Mouse (Mus musculus): ENCODE measurements around the gene Mvb12b. TPM values are rescaled to one million over a fixed set of nuclear protein-coding genes. Genes with fewer than 3 reads are reported as not detected.

Mvb12b gene
- total RNA-seq, 1 experiment from 2014 or later = 6.7 TPM

DNA sequence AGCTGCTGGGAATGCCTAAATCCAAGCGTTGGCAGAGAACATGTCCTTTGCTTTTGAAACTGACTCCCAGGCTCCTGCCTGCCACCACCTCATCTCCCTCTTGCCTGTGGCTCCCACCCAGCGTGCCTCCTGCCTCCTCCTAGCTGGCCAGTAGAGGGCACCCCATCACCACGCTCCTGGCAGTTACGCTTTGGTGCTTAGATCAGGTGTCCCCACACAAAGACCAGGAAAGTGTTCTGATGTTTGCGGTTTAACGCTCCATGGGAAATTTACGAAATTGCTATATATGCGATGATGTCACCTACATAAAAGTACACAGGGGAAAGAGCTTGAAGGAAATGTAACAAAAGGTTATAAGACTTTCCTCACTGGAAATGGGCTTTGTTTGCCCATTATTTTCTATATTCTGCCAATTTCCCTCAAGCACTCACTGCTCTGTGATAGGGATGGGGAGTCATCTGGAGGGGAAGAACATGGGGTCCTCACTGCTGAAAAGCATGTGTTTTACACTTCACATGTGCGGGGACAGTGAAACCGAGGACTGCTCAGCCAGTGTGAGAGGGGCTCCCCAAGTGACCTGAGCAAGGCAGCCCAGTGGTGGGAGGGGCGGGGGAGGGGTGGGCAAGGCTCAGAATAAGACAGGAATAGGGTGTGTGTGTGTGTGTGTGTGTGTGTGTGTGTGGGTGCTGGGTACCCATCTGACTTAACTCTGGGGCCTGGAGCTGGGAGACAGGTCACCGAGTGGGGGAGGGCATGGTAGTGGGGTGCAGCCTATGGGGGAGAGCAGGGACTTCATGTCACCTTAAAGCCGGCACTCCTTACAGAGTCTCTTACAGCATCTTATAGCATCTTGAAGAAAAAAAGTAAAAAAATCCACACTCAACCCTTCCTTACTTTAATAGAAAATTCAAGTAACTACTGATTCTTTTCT lies 65.8 kb downstream of the Mvb12b start:
- ATAC-seq (replicated peaks; ENCODE audit: insufficient number of reproducible peaks, low FRiP score, low TSS enrichment, poor library complexity, severe bottlenecking) = peak; percentile 75; the same call in 1 of the 2 replicates

DNA sequence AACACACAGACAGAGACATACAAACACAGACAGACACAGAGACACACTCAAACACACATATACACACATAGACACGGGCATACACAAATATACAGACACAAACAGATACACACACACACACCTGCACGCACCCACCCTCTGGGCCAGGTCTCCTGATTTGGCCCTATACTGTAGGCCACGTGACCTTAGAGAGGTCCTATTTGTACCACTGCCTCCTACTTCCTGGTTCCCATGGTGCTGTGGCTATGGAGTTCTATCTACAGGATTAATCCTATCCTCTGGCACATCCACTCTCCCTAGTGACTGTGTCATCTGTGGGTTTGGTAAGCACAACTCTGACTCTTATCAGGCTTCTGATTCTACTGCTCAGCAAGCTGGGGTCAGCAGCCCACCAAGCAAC lies 67.3 kb downstream of the Mvb12b start:
- ATAC-seq (replicated peaks; ENCODE audit: insufficient number of reproducible peaks, low FRiP score, low TSS enrichment, poor library complexity, severe bottlenecking) = no peak

DNA sequence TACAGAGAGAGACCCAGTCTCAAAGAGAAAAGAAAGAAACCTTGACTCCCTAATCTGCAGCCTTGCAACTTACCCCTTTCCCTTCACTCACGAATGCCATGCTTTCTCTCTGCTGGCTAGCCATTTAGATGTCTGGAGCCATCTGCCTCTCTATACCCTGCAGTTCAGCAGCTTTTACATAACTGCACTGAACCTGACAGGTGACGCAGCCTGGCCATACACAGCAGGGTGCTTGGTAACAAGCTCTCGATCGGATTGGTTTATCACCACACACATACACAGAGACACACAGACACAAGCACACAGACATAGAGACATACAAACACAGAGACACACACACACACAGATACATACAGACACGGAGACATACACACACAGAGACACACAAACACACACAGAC lies 67.7 kb downstream of the Mvb12b start:
- no peak for ATAC-seq (replicated peaks; ENCODE audit: insufficient number of reproducible peaks, low FRiP score, low TSS enrichment, poor library complexity, severe bottlenecking)

DNA sequence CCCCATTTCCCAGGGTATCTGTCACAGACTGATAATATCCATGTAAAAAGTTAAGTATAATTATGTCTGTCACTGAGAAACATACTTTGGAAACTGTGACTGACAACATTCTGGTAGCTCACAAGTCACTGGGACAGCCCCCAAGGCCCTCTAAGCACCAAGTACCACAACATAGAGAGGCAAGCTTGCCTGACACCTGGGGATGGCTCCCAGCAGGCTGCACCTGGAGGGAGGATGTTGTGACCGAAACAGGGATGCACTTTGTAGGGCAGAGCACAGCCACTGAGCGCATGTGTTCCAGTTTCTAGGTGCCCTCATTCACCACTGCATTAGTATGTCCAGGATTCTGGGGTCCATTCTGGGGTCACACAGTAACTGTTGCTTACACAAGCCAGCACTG lies 69.4 kb downstream of the Mvb12b start:
- no peak for ATAC-seq (replicated peaks; ENCODE audit: insufficient number of reproducible peaks, low FRiP score, low TSS enrichment, poor library complexity, severe bottlenecking)

DNA sequence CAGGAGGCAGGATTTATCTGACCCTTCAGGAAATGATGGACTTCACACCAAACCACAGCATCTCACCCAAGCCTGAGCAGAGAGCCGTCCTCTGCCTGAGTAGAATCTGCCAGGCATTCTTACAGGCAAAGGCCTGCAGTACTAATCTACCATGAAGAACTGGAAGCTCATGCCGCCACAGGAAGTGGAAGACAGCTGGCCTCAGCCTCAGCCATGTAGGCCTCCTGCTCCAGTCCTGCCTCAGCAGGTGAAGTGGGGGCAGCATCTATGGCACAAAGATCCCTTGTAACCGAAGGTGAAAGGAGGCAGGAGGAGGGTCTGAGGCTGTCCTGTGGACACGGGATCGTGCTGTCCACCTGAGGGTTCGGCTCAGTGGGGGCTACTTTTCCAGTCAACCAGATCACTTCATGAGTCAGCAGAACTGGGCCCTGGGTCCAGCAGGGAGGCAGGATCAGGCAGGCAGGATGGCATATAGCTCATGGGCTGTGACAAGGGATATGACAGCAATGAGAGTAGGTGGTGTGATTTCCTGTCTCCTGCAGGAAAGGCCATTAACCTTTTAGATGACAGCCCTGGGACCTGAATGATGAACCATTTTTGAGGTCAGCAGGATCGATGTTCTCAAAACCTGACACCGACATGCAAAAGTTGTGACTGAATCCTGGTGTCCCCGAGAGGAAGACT lies 69.9 kb downstream of the Mvb12b start:
- no peak for ATAC-seq (replicated peaks; ENCODE audit: insufficient number of reproducible peaks, low FRiP score, low TSS enrichment, poor library complexity, severe bottlenecking)

DNA sequence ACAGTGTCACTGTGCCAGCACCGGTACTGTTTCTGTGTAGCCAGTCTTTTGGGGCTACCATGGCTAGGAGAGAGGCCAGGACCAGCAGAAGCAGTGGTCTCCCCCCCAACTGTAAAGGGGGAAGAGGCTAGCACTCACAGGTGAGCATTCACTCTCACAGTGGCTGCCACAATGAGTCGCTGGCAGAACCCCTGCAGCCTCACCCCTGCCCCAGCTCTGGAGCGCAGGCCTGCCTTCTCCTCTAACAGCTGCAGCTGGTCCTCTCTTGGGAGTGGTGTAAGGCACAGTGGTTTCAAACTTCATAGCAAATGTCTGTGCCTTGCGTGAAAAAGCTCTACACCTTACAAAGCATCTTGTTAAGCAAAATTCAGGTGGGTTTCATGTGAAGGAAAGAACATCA lies 70.7 kb downstream of the Mvb12b start:
- no peak for ATAC-seq (replicated peaks; ENCODE audit: insufficient number of reproducible peaks, low FRiP score, low TSS enrichment, poor library complexity, severe bottlenecking)

DNA sequence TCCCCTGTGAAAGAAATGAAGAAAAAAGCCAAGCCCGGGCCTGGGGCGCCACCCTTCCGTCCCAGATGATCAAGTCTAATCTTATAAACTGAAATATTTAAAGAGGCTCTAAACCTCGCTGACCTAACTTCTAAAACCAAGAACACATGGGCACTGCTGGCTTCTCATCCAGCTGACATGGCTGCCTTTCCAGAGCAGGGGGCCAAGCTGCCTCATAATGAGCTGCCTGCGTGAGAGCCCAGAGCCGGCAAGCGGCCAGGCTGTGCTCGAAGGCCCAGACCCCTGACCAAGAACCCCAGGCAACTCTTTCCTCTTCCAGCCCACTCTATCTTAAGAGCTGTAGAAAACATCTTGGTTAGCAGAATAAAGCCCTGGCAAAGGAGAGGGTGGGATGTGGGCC lies 73.2 kb downstream of the Mvb12b start:
- ATAC-seq (replicated peaks; ENCODE audit: insufficient number of reproducible peaks, low FRiP score, low TSS enrichment, poor library complexity, severe bottlenecking) = no peak

DNA sequence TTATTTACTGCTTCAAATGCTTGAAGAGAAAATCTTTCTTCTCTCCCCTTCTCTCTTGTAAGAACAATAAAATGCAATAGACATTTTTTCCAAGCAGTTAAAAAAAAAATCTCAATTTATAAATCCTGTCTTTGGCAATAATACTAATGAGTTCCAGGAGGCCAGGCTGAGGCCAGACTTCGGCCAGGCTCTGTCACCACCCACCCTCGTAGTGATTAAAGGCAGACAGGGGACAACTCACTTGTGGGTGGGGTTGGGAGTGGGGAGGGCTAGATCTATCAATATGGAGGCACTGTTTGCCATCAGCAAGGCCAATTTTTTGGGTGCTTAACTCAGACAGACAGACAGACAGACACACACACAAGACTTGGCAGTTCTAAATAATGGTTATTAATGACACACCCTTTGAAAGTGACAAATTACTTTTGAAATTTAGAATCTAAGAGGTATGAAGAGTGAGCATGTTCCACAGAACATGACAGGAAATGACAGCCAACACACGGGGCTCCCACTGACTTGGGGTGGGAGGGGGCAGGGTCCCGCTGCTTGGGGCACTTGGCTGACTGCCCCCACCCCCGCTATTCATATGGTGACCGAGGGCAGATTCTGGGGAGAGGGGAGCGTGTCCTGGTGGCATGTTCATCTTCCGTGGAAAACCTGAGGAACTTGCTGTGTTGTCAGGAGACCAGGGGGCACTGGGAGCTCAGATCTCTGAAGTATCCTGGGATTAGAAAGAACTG lies 74.1 kb downstream of the Mvb12b start:
- no peak for ATAC-seq (replicated peaks; ENCODE audit: insufficient number of reproducible peaks, low FRiP score, low TSS enrichment, poor library complexity, severe bottlenecking)

DNA sequence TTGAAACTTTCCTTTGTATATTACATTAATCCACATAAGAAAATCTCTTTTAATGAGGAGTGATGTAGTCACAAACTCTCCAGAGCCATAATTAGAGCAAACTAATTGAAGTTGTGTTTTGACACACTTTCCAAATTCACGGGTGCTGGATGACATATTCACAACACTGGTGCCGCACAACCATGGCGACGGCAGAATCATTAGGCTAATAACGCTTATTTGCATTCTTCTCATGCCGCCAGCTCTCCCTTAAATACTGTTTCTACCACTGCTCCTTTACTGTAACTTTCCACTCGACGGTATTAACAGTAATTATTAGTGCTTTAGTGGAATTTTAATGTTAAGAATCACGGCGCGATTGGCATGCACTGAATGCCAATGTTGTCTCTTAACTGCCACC lies 74.8 kb downstream of the Mvb12b start:
- no peak for ATAC-seq (replicated peaks; ENCODE audit: insufficient number of reproducible peaks, low FRiP score, low TSS enrichment, poor library complexity, severe bottlenecking)

DNA sequence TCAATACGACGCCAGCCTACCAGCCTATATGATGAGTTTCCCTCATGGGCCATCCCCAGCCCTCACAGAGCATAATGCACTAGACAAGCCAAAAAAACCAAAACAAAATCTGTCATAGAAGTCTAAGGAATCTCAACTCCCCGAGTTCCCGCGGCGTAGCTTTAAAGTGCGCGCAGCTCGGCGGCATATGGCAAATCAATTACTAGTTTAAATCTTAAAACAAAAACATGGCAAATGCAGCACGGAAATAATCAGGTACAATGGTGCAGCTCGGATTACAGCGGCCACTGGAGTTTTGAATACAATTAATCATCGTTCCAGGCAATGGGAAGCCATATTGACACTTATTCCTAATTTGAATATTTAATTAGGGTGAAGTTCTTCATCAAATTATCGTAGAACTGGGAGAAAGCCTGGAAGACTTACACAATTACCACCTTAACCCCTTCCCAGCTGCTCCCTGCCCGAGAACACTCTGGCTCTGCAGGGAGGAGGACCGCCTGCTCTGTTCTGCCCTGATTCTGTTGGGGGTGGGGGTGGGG lies 76.3 kb downstream of the Mvb12b start:
- ATAC-seq (replicated peaks; ENCODE audit: insufficient number of reproducible peaks, low FRiP score, low TSS enrichment, poor library complexity, severe bottlenecking) = no peak

DNA sequence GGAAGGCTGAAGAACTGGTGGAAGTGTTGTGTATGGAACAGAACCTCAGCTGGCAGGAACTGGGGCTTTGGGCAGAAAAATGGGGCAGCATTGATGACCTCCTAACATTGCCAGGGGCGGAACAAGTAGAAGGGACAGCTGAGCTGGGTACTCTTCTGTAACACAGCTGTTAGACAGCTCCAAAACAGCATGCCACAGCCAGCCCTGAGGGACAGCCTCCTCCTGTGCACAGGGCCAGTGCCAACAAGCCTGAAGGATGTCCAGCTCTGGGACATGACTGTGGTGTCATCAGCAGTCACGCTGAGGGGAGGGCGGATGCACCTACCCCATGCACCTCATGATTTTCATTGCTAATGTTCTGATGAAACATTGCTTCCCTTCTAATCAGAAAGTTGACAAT lies 78.7 kb downstream of the Mvb12b start:
- ATAC-seq (replicated peaks; ENCODE audit: insufficient number of reproducible peaks, low FRiP score, low TSS enrichment, poor library complexity, severe bottlenecking) = no peak

DNA sequence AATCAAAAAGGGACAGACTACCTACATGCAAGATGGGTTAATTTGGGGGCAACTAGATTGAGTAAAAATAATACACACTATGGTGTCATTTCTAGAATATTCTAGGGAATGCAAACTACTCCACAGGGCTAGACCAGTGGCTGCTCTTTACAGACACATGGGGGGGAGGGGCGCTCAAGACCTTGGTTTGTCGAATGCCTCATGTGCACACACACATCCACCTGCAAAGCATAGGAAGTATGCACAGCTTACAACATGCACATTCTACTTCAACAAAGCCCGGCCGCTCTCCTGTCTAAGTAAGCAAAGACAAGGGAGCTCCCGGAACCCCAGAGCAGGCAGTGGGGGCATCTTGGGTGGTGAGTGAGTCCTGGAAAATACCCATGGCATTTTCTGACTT lies 79.7 kb downstream of the Mvb12b start:
- ATAC-seq (replicated peaks; ENCODE audit: insufficient number of reproducible peaks, low FRiP score, low TSS enrichment, poor library complexity, severe bottlenecking) = no peak

DNA sequence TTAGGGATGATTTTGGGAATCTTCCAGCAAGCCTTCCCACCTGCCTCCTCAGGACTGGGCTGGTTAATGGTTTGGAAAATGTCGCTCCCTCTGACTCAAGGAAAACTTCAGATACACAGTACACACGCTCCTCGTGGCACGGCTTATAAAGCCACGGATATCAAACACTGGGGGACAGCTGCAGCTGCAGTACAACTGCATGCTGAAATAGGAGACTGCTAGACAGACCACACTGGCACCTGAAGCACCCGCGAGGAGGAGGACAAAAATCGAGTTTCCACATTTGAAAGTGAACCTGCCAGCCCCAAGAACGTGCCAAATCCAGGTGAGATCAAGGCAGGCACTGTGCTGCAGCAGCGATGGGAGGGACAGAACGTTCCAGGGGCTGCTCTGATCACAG lies 82.1 kb downstream of the Mvb12b start:
- ATAC-seq (replicated peaks; ENCODE audit: insufficient number of reproducible peaks, low FRiP score, low TSS enrichment, poor library complexity, severe bottlenecking) = no peak

DNA sequence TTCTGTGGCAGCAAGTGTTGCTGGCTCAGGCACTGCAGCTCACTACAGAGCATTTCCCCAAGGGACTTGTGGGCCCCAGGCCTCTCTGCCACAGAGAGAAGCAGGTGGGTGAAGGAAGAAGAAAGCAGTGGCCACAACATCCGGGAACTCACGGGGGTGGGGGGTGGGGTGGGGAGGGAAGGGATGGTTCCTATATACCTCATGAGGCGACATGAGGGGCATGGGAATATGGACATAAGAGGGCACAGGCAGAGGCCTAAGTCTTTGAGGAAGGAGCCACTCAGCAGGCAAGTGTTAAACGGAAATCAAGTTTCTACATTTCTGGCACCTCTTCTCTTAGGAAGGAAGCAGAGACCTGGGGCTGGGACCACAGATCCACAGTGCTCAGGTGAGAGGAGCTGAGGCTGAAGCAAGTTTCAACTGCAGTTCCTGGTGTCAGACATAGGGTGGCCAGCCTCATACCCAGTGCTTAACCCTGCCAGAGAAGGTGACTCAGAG lies 84.0 kb downstream of the Mvb12b start:
- no peak for ATAC-seq (replicated peaks; ENCODE audit: insufficient number of reproducible peaks, low FRiP score, low TSS enrichment, poor library complexity, severe bottlenecking)

DNA sequence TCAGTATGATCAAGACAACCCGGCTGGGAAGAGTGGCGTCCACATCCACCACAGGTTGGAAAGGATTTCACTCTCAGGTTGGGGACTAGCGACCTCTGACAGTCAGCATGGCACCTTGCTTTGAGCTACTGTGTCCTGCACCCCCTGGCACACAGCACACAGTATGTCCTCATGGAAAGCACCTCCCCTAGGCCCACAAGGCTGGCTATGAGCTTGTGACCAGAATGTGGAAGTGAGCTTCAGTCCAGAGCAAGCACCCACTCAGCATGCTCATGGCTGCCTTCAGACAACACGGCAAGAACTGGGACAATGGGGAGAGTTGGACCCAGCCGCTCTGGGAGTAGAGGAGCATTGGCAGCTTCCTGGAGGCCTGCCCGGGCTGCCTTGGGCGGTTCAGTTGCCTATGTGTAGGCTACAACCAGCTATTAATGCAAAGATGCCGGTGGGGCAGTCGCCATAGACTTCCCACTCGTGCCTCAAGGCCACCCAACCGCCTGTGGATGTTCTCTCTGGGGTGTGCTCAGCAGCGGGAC lies 84.6 kb downstream of the Mvb12b start:
- ATAC-seq (replicated peaks; ENCODE audit: insufficient number of reproducible peaks, low FRiP score, low TSS enrichment, poor library complexity, severe bottlenecking) = no peak

DNA sequence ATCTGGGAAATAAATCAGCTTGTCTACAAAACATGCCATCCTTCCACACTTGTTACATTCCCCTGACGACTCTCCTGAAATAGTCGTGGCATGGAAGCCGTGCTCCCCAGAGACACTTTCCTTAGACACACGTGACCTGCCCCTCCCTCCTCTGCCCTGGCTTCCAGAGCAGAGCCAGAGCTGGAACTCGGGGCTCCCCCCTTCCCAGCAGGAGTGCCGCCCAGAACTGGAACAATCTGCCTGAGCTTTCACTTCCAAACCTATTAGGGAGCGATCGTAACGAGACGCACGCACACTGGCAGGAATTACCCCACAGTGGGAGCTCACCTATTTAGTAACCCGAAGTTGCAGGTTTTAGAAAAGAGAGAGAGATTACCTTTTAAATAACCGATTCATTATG lies 86.0 kb downstream of the Mvb12b start:
- no peak for ATAC-seq (replicated peaks; ENCODE audit: insufficient number of reproducible peaks, low FRiP score, low TSS enrichment, poor library complexity, severe bottlenecking)

DNA sequence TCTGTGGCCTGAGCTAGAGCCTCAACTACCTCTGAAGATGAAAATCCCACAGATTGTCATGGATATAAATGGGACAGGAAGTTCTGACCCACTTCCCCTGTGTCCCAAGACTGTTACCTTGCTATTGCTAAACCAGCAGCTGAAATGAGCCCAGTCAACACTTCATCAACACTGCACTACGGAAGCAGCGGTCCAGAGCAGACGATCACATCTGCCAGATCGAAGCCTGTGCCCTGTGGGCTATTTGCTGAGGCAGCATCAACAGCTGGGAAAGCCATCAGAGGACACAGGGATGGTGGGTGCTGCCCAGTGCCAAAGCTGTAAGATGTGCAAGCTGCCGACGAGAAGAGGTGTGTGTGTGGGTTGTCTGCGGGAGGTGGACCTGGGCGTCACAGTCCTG lies 86.4 kb downstream of the Mvb12b start:
- ATAC-seq (replicated peaks; ENCODE audit: insufficient number of reproducible peaks, low FRiP score, low TSS enrichment, poor library complexity, severe bottlenecking) = no peak

DNA sequence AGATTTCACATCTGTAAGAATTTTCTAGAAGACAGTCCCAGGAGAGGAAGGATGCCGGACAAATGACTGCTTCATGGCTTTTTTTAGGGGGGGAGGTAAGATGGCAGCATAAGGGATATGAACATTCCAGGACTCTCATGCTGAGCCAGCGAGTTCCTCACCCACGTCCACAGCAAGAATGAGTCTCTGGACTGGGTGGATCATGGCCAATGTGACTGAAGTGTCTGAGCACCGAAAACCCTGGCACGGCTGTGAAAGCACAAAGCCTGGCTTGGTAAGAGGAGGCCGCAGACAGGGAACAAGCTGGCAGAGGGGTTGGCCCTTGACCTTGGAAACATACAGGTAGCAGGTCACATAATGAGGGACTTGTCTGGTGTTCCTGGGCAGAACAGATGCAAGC lies 87.5 kb downstream of the Mvb12b start:
- ATAC-seq (replicated peaks; ENCODE audit: insufficient number of reproducible peaks, low FRiP score, low TSS enrichment, poor library complexity, severe bottlenecking) = no peak

Data from monocyte, adult 5-6 weeks (primary cell).